Mouse (Mus musculus) liver, embryonic 15.5 days (tissue): ENCODE measurements around the gene Bhlha9. TPM values are rescaled to one million over a fixed set of nuclear protein-coding genes. Genes with fewer than 3 reads are reported as not detected.

Experiments used
- ATAC-seq: fragments of 200-750 bp; cut with Nextera tagmentation; 2 replicates; pipeline ENCODE4 v1.8.0; 2017; ENCODE audit warnings: moderate number of reproducible peaks, mild to moderate bottlenecking, moderate library complexity; ENCODE audit not compliant: insufficient read depth
- H3K27ac ChIP-seq: fragments of 300-500 bp; sonication (generic); replicated peaks from 2 replicates; pipeline ENCODE4 v1.5.1; 2015; ENCODE audit warnings: mild to moderate bottlenecking, inconsistent platforms
- H3K27me3 ChIP-seq: fragments of 300-500 bp; sonication (generic); 2 replicates; pipeline ENCODE4 v1.6.1; 2015; ENCODE audit warnings: mild to moderate bottlenecking, inconsistent platforms
- H3K36me3 ChIP-seq: fragments of 300-500 bp; sonication (generic); replicated peaks from 2 replicates; pipeline ENCODE4 v1.6.1; 2015; ENCODE audit warnings: moderate library complexity, mild to moderate bottlenecking, inconsistent platforms
- H3K4me1 ChIP-seq: fragments of 300-500 bp; sonication (generic); replicated peaks from 2 replicates; pipeline ENCODE4 v1.6.1; 2015; ENCODE audit warnings: inconsistent platforms
- H3K4me2 ChIP-seq: fragments of 300-500 bp; sonication (generic); 2 replicates; pipeline ENCODE4 v1.6.1; 2015; ENCODE audit warnings: moderate library complexity, mild to moderate bottlenecking, inconsistent platforms
- H3K4me3 ChIP-seq: fragments of 300-500 bp; sonication (generic); replicated peaks from 2 replicates; pipeline ENCODE4 v1.5.1; 2015; ENCODE audit warnings: mild to moderate bottlenecking, inconsistent platforms
- H3K9ac ChIP-seq: fragments of 300-500 bp; sonication (generic); 2 replicates; pipeline ENCODE4 v1.6.1; 2015; ENCODE audit warnings: moderate library complexity, mild to moderate bottlenecking, inconsistent platforms
- H3K9me3 ChIP-seq: fragments of 300-500 bp; sonication (generic); replicated peaks from 2 replicates; pipeline ENCODE4 v1.6.1; 2016; ENCODE audit warnings: inconsistent platforms
- WGBS: fragments of 180-500 bp; shearing (Covaris S2); methylation state at CpG from one replicate; pipeline ENCODE4 v1.1.7; 2015; ENCODE audit warnings: mixed read lengths; ENCODE audit not compliant: insufficient replicate concordance; 5-methylcytosine and 5-hydroxymethylcytosine counted together
- polyA plus RNA-seq: library from polyadenylated mRNA; unstranded; fragments of >200 nt; fragmentation: Nextera tagmentation; extraction: Ambion mirVana; gene quantifications from 2 replicates; pipeline ENCODE4 v1.2.1, GENCODE M21; 2015

Gene Bhlha9
- polyA plus RNA-seq, 1 experiment from 2014 or later, result not detected

DNA sequence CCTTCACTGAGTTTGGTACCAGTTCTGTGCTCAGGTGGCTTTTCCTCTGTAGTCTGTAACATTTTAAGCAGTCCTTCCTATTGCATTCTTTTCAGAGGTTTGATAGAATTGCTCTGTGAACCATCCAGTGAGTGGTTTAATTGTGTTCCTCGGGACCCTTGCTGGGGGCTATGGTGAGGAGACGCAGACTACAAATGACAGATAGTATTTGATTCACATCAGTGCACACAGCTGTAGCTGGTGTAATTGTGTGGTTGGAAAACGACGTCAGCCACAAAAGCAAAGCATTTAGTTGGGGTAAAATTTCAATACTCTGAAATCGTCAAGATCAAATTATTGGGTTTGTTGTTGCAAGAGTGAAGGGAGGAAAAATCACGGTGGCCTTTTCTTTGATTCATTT lies 28.0 kb upstream of the Bhlha9 start:
- no peak overlapping the region for H3K4me3 ChIP-seq
- no peaks in the 10 kb centered on the region for H3K9me3 ChIP-seq
- 63% methylated on average over 6 of the region's 6 CpGs for WGBS
- H3K36me3 ChIP-seq, result no peaks in the 10 kb centered on the region
- H3K4me2 ChIP-seq, result no peak overlapping the region
- H3K27ac ChIP-seq, result no peak overlapping the region
- no peak overlapping the region for H3K9ac ChIP-seq
- H3K27me3 ChIP-seq, result peaks cover 35% of the 10 kb centered on the region
- no peak for ATAC-seq
- H3K4me1 ChIP-seq, result peaks cover 5% of the 10 kb centered on the region; the same call in 1 of the 2 replicates

DNA sequence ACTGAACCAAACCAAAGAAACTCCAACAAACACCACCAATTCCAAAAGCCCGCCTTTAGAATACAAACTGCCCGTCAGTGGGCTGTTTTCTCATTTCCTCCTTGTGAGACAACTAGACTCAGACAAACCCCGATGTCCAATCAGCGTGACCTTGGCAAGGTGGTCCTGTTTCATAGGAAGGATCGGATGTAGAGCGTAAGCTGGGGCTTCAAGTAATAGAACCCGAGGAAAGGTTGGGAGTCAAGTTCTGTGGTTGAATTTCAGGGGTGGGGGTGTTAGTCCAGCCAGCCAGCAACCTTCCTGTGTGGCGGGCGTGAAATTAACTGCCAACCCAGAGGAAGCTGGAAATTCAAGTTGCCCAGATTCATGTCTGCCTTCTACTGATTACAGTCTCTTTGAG lies 27.2 kb upstream of the Bhlha9 start:
- no peak for ATAC-seq
- peaks cover 35% of the 10 kb centered on the region for H3K27me3 ChIP-seq
- H3K9me3 ChIP-seq, result no peaks in the 10 kb centered on the region
- H3K36me3 ChIP-seq, result no peaks in the 10 kb centered on the region
- H3K9ac ChIP-seq, result no peak overlapping the region
- H3K4me2 ChIP-seq, result no peak overlapping the region
- H3K27ac ChIP-seq, result no peak overlapping the region
- WGBS, result 23% methylated on average over 9 of the region's 9 CpGs
- H3K4me1 ChIP-seq, result peaks cover 5% of the 10 kb centered on the region; the same call in 1 of the 2 replicates
- H3K4me3 ChIP-seq, result no peak overlapping the region

DNA sequence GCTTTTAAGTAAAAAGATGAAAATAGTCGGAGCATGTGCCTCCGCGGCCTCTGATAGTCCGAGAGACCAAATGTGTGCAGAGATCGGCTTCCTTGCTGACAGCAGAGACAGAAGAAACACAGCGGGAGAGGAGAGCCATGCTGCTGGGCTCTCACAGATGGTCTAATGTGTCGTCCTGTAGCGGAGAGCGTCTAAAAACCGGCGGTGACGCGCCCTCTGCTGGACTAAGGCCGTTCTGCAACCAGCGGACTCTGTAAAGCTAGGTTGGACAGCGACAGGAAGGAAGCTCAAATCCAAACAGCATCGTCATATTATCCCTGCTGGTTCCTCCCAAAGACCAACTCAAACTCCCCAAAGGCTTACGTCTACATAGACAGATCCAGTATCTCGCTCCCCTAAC lies 26.3 kb upstream of the Bhlha9 start:
- Histone ChIP-seq H3K4me1 (peaks cover 5% of the 10 kb centered on the region; the same call in 1 of the 2 replicates), H3K9ac (no peak overlapping the region), H3K4me3 (no peak overlapping the region), H3K4me2 (peak overlapping the region; percentile 38), H3K9me3 (no peaks in the 10 kb centered on the region), H3K36me3 (no peaks in the 10 kb centered on the region), H3K27ac (no peak overlapping the region), H3K27me3 (peaks cover 35% of the 10 kb centered on the region)
- WGBS, result 1% methylated on average over 19 of the region's 19 CpGs
- no peak for ATAC-seq

DNA sequence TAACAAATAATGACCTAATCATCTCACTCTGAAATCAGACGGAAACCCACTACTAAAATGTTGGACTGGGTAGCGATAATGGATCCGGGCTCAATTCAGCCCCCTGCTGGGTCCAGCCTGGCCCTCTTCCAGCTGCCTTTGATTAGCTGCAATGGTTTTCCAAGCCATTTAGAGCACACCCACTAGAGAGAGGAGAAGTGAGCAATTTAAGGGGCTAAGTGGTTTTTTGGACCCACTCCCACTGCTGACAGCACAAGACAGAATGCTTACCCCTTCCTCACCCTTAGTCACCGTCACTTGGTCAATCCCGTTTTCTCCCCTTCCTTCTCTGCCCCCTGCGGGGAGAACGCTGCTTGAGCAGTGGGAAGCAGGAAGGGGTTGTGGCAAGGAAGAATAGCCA lies 25.2 kb upstream of the Bhlha9 start:
- Histone ChIP-seq H3K4me3 (no peak overlapping the region), H3K27ac (no peak overlapping the region), H3K4me2 (no peak overlapping the region), H3K36me3 (no peaks in the 10 kb centered on the region), H3K9ac (no peak overlapping the region), H3K27me3 (peaks cover 35% of the 10 kb centered on the region), H3K4me1 (peaks cover 5% of the 10 kb centered on the region; the same call in 1 of the 2 replicates), H3K9me3 (no peaks in the 10 kb centered on the region)
- ATAC-seq, result no peak
- WGBS, result 20% methylated on average over 7 of the region's 7 CpGs

DNA sequence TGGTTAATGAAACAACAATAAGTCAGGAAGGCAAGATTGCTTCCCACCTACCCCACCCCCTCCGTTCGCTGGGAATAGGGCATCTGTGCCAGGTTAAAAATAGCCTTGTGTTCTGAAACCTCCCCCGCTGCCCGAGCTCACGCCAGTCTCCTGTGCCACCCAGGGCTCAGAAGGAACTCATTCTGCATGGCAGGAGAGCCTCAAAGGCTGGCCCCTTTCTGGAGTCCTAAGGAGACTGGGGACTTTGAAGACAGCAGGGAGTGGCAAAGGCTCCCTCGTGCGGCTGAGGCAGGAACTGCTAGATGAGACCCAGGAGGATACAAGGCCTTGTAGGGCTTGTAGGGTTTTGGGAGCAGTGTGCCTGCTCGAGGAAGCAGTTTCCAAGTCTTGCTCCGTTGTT lies 24.8 kb upstream of the Bhlha9 start:
- no peak for ATAC-seq
- Histone ChIP-seq H3K4me2 (no peak overlapping the region), H3K9ac (no peak overlapping the region), H3K27me3 (peaks cover 35% of the 10 kb centered on the region), H3K4me1 (peaks cover 5% of the 10 kb centered on the region; the same call in 1 of the 2 replicates), H3K27ac (no peak overlapping the region), H3K4me3 (no peak overlapping the region), H3K36me3 (no peaks in the 10 kb centered on the region), H3K9me3 (no peaks in the 10 kb centered on the region)
- 3% methylated on average over 9 of the region's 9 CpGs for WGBS

DNA sequence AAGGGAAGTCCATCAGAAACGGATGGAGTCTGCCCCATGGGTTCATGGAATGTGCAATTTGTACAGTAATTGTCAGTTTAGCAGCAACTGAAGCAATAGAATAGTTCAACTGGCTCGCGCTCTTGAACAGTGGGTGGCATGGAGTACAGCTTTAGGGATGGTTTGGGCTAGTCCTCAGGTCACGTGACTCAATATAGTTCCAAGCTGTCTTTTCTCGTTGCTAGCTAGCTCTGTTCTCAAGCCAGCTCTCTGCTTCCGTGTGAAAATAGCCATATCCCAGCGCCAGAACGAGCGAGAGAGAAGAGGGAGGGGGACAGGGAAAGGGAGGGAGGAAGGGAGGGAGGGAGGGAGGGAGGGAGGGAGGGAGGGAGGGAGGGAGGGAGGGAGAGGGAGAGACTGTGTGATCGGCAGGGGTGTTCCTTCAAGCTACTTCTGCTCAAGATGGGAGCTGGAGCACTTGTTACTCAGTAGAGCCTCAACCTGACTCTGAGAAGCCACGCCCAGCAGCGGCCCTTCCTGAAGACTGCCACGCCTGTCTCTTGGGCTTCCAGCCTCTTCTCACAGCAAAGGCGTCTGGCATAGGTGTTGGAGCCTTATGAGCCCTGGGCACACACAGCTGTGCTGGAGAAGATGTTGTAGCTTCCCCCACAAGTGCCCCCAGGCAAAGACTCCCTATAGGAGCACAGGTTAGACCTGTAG lies 21.3 kb upstream of the Bhlha9 start:
- ATAC-seq, result no peak
- WGBS, result 56% methylated on average over 11 of the region's 14 CpGs

DNA sequence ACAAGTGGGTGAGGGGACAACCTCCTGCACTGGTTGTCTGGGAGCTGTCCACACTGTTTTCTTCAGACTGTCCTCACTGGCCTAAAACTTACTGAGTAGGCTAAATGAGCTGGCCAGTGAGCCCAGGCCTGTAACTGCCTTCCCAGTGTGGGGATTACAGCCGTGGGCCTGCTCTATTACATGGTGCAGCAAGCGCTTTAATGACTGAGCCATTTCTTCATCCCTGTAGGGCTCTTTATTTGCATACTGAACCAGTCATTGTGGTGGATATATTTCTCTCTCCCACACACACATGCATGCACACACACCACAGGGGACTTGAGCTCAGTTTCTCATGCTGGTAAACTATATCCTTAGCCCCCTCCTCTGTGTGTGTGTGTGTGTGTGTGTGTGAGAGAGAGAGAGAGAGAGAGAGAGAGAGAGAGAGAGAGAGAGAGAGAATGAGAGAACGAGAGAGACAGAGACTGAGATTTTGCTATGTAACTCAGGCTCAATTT lies 19.4 kb upstream of the Bhlha9 start:
- Histone ChIP-seq H3K27me3 (no peaks in the 10 kb centered on the region), H3K4me1 (no peaks in the 10 kb centered on the region), H3K4me2 (no peak overlapping the region), H3K9ac (no peak overlapping the region), H3K4me3 (no peak overlapping the region), H3K36me3 (no peaks in the 10 kb centered on the region), H3K9me3 (no peaks in the 10 kb centered on the region), H3K27ac (no peak overlapping the region)
- WGBS, result 52% methylated on average over 3 of the region's 3 CpGs
- ATAC-seq, result no peak

More for the DNA sequence above, 21.3 kb upstream of the Bhlha9 start:
- Histone ChIP-seq H3K4me1 (peaks cover 5% of the 10 kb centered on the region; the same call in 1 of the 2 replicates), H3K9ac (no peak overlapping the region), H3K9me3 (no peaks in the 10 kb centered on the region), H3K36me3 (no peaks in the 10 kb centered on the region), H3K4me3 (no peak overlapping the region), H3K27me3 (peaks cover 16% of the 10 kb centered on the region), H3K27ac (no peak overlapping the region), H3K4me2 (no peak overlapping the region)

DNA sequence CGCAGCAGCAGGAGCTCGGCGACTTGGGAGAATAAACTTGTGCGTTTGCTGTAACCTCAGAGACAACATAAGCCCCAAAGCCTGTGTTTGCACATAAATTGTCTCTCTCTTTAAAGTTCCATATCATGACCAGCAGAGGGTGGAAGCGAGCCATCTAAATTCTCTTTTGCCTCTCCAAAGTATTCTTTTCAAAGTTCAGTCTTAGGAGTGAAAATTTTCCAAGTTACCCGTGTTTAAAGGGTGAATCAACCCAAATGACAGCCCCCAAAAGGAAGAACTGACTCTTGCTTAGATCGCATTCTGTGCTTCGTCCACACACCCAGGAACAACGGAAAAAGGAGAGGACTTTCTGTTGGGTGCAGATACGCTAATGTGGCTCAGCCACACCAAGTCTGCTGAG lies 17.2 kb upstream of the Bhlha9 start:
- Histone ChIP-seq H3K27me3 (no peaks in the 10 kb centered on the region), H3K36me3 (no peaks in the 10 kb centered on the region), H3K4me2 (peak overlapping the region; percentile 39; the same call in 1 of the 2 replicates), H3K9ac (no peak overlapping the region), H3K27ac (no peak overlapping the region), H3K9me3 (no peaks in the 10 kb centered on the region), H3K4me3 (no peak overlapping the region), H3K4me1 (no peaks in the 10 kb centered on the region)
- no peak for ATAC-seq
- 6% methylated on average over 10 of the region's 10 CpGs for WGBS

DNA sequence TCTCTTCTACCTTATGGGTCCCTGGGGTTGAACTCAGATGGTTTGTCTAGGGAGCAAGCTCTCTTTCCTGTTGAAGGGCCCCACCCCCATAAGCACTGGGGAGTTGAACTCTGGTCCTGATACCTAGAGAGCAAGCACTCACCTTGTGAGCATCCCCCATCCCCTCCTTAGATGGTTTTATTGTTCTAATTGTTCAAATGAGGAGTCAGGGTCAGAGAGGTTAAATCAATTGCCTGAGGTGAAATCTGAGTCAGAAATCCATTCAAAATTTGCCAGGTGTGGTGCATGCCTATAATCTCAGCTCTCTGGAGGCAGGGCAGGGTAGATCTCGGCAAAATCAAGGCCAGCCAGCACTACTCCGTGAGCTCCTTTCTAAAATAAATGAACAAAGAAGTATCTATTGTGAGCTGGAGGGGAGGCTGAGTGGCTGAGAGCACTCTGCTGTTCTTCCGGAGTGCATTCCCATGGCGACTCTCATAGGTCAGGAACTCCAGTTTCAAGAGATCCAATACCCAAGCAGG lies 14.8 kb upstream of the Bhlha9 start:
- 51% methylated on average over 4 of the region's 4 CpGs for WGBS
- H3K4me2 ChIP-seq, result no peak overlapping the region

DNA sequence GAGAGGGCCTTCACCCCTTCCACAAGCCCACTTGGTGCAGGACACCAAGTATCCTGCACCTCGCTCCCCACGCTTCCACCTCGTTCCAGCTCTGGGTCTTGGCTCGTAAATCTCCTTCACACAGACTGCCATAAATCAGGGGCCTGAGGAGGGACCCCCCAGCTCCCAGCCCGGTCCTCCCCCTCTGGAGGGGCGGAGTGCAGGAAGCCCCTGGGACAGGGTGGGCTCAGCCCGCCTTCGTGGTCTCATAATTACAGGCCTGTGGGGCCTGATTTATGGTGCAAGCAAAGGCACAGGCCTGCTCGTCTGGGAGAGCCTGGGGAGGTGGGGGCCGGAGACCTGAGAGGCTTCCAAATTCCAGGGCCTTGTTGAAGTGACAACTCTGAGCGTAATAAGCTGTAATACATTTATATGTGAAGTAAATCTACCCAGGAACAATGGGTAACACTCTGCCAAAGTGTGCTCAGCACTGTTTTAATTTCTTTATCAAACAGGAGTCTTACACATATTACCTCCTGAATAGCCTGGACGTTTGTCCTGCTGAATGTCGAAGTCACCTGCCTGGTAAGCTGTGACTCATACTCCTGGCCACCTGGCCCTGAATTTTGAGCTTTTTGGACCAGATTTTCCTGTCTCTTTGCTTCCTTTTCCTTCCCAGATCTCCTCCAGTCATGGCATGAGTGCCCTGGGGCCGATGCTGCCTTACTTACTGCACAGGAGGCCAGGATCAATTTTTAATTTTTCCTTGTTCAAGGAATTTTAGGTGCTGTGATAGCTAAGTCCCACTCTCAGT lies 12.9 kb upstream of the Bhlha9 start:
- H3K36me3 ChIP-seq, result no peaks in the 10 kb centered on the region
- H3K9ac ChIP-seq, result no peak overlapping the region
- no peak for ATAC-seq
- no peaks in the 10 kb centered on the region for H3K4me1 ChIP-seq
- no peak overlapping the region for H3K4me3 ChIP-seq
- no peaks in the 10 kb centered on the region for H3K9me3 ChIP-seq
- peaks cover 6% of the 10 kb centered on the region for H3K27me3 ChIP-seq
- no peak overlapping the region for H3K4me2 ChIP-seq
- 53% methylated on average over 14 of the region's 14 CpGs for WGBS
- no peak overlapping the region for H3K27ac ChIP-seq

More for the DNA sequence above, 14.8 kb upstream of the Bhlha9 start:
- Histone ChIP-seq H3K9me3 (no peaks in the 10 kb centered on the region), H3K9ac (no peak overlapping the region), H3K36me3 (no peaks in the 10 kb centered on the region), H3K27me3 (no peaks in the 10 kb centered on the region), H3K27ac (no peak overlapping the region), H3K4me1 (no peaks in the 10 kb centered on the region), H3K4me3 (no peak overlapping the region)
- no peak for ATAC-seq

DNA sequence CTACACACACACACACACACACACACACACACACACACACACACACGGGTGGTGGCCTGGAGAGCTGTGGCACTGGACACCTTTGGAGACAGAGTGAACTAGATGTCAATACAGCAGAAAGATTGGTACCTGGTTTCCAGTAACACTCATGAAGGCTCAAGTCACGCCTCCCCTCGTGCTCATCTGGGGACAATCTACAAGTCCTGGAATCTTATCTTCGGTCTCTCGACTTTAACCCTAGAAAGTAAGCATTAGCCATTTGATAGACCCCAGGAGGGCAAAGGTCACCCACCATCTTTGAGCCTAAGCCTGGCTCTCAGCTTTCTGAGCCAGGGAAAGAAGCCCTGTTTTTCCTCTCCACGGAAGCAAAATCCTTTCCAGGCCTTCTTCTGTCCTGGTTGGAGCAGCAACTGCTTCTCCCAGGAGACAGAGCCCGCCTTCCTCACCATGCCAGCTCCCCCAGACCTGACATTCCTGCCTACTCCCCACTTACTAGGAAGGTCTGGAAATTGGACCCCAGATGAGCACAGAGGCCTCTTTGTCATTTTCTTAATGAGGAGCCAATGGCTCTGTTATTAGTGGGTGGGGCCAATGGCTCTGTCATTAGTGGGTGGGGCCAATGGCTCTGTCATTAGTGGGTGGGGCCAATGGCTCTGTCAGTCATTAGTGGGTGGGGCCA lies 10.3 kb upstream of the Bhlha9 start:
- no peaks in the 10 kb centered on the region for H3K36me3 ChIP-seq
- H3K27ac ChIP-seq, result no peak overlapping the region
- H3K27me3 ChIP-seq, result peaks cover 32% of the 10 kb centered on the region
- no peaks in the 10 kb centered on the region for H3K9me3 ChIP-seq
- ATAC-seq, result no peak
- peaks cover 3% of the 10 kb centered on the region; the same call in 1 of the 2 replicates for H3K4me1 ChIP-seq
- H3K4me3 ChIP-seq, result no peak overlapping the region
- no peak overlapping the region for H3K4me2 ChIP-seq
- 53% methylated on average over 7 of the region's 7 CpGs for WGBS
- H3K9ac ChIP-seq, result no peak overlapping the region
